Mouse (Mus musculus) forebrain, postnatal 0 days (tissue): ENCODE data around the gene Pde8b. TPM values are rescaled to one million over a fixed set of nuclear protein-coding genes. Genes with fewer than 3 reads are reported as not detected.
A peak's percentile ranks its signal among the peaks of the same experiment; 100 is the strongest.

ENCODE experiments used
- ATAC-seq: fragments of 200-750 bp; cut with Nextera tagmentation; 2 replicates; pipeline ENCODE4 v1.8.0; 2017; ENCODE audit warnings: mild to moderate bottlenecking, moderate library complexity
- DNase-seq: peaks from one replicate; pipeline ENCODE4 v3.0.0-alpha.2; 2015
- H3K27ac ChIP-seq: fragments of 300-500 bp; sonication (generic); 2 replicates; pipeline ENCODE4 v1.5.1; 2014; ENCODE audit warnings: low read depth, mild to moderate bottlenecking, antibody characterized with exemption, low read length, moderate library complexity, mixed read lengths
- H3K27me3 ChIP-seq: fragments of 300-500 bp; sonication (generic); 2 replicates; pipeline ENCODE4 v1.6.1; 2014; ENCODE audit warnings: mild to moderate bottlenecking, low read length, mixed read lengths; ENCODE audit not compliant: insufficient read depth
- H3K36me3 ChIP-seq: fragments of 300-500 bp; sonication (generic); 2 replicates; pipeline ENCODE4 v1.6.1; 2014; ENCODE audit warnings: mild to moderate bottlenecking, moderate library complexity; ENCODE audit not compliant: insufficient read depth
- H3K4me1 ChIP-seq: fragments of 300-500 bp; sonication (generic); 2 replicates; pipeline ENCODE4 v1.6.1; 2014; ENCODE audit warnings: antibody characterized with exemption; ENCODE audit not compliant: insufficient read depth
- H3K4me2 ChIP-seq: fragments of 300-500 bp; sonication (generic); 2 replicates; pipeline ENCODE4 v1.6.1; 2014; ENCODE audit warnings: low read depth, mild to moderate bottlenecking, moderate library complexity
- H3K4me3 ChIP-seq: fragments of 300-500 bp; sonication (generic); 2 replicates; pipeline ENCODE4 v1.5.1; 2014; ENCODE audit warnings: low read depth, low read length, mixed read lengths
- H3K9ac ChIP-seq: fragments of 300-500 bp; sonication (generic); 2 replicates; pipeline ENCODE4 v1.6.1; 2014; ENCODE audit warnings: mild to moderate bottlenecking
- H3K9me3 ChIP-seq: fragments of 300-500 bp; sonication (generic); 2 replicates; pipeline ENCODE4 v1.6.1; 2016; ENCODE audit warnings: low read length
- CTCF ChIP-seq: sonication (generic); IDR thresholded peaks from 2 replicates; pipeline ENCODE4 v1.5.1; 2016; ENCODE audit warnings: antibody characterized with exemption, control low read depth, low read depth
- WGBS: fragments of 180-500 bp; shearing (Covaris S2); extraction: QIAGEN DNeasy Blood & Tissue Kit; methylation state at CpG from one replicate; pipeline ENCODE4 v1.1.7; 2014; 5-methylcytosine and 5-hydroxymethylcytosine counted together
- polyA plus RNA-seq: library from polyadenylated mRNA; unstranded; fragments of >200 nt; fragmentation: Nextera tagmentation; extraction: Ambion mirVana; gene quantifications from 2 replicates; pipeline ENCODE4 v1.2.1, GENCODE M21; 2015
- total RNA-seq: library from RNA; depleted of rRNA; stranded (reverse); fragments of >200 nt; gene quantifications from 2 replicates; pipeline ENCODE4 v1.2.3, GENCODE M21; 2014

Gene Pde8b
- total and polyA plus RNA-seq, 2 experiments from 2014 or later: 6.5 to 21.1 TPM

GRCm38 (mm10) chr13:95040140-95040738 is 209.9 kb downstream of the Pde8b start:
- H3K36me3 ChIP-seq: no peaks in the 10 kb centered on the region
- H3K4me3 ChIP-seq: no peak overlapping the region
- WGBS: 71% methylated on average over 9 of the region's 9 CpGs
- TF ChIP-seq CTCF: no peak
- no peak overlapping the region for H3K9ac ChIP-seq
- no peak overlapping the region for H3K27ac ChIP-seq
- no peaks in the 10 kb centered on the region for H3K9me3 ChIP-seq
- DNase-seq: no peak
- no peak for ATAC-seq
- no peaks in the 10 kb centered on the region for H3K27me3 ChIP-seq
- H3K4me2 ChIP-seq: no peak overlapping the region
- no peaks in the 10 kb centered on the region for H3K4me1 ChIP-seq

GRCm38 (mm10) chr13:95038200-95038599 is 211.9 kb downstream of the Pde8b start:
- no peak overlapping the region for H3K4me3 ChIP-seq
- no peaks in the 10 kb centered on the region for H3K4me1 ChIP-seq
- no peak overlapping the region for H3K9ac ChIP-seq
- no peak overlapping the region for H3K4me2 ChIP-seq
- no peaks in the 10 kb centered on the region for H3K27me3 ChIP-seq
- DNase-seq (no peak), ATAC-seq (no peak)
- no peak for TF ChIP-seq CTCF
- no peaks in the 10 kb centered on the region for H3K36me3 ChIP-seq
- no peak overlapping the region for H3K27ac ChIP-seq
- no peaks in the 10 kb centered on the region for H3K9me3 ChIP-seq
- 89% methylated on average over 4 of the region's 4 CpGs for WGBS

- peak; percentile 45; the same call in 1 of the 2 replicates for ATAC-seq
- no peak for TF ChIP-seq CTCF
- H3K9me3 ChIP-seq: no peaks in the 10 kb centered on the region
- no peaks in the 10 kb centered on the region for H3K27me3 ChIP-seq
- 72% methylated on average over 2 of the region's 2 CpGs for WGBS
- no peak overlapping the region for H3K27ac ChIP-seq
- H3K9ac ChIP-seq: no peak overlapping the region
- no peaks in the 10 kb centered on the region; the same call in 1 of the 2 replicates for H3K36me3 ChIP-seq
- no peak for DNase-seq
- H3K4me1 ChIP-seq: no peaks in the 10 kb centered on the region
- no peak overlapping the region for H3K4me2 ChIP-seq
- no peak overlapping the region for H3K4me3 ChIP-seq
Measured at GRCm38 (mm10) chr13:95034715-95035114, 215.4 kb downstream of the Pde8b start.

GRCm38 (mm10) chr13:95034094-95034493 is 216.0 kb downstream of the Pde8b start:
- Histone ChIP-seq H3K27ac (no peak overlapping the region), H3K9ac (no peak overlapping the region), H3K4me2 (no peak overlapping the region), H3K9me3 (no peaks in the 10 kb centered on the region), H3K4me3 (no peak overlapping the region), H3K36me3 (no peaks in the 10 kb centered on the region; the same call in 1 of the 2 replicates), H3K4me1 (no peaks in the 10 kb centered on the region), H3K27me3 (no peaks in the 10 kb centered on the region)
- TF ChIP-seq CTCF: no peak
- no peak for DNase-seq
- ATAC-seq: no peak
- 86% methylated on average over 9 of the region's 9 CpGs for WGBS

- DNase-seq (no peak), ATAC-seq (no peak)
- H3K27me3 ChIP-seq: no peaks in the 10 kb centered on the region
- H3K9me3 ChIP-seq: no peaks in the 10 kb centered on the region
- no peak overlapping the region for H3K4me2 ChIP-seq
- no peak overlapping the region for H3K9ac ChIP-seq
- H3K4me1 ChIP-seq: no peaks in the 10 kb centered on the region
- no peak overlapping the region for H3K4me3 ChIP-seq
- TF ChIP-seq CTCF: no peak
- no peaks in the 10 kb centered on the region; the same call in 1 of the 2 replicates for H3K36me3 ChIP-seq
- no peak overlapping the region for H3K27ac ChIP-seq
- 79% methylated on average over 6 of the region's 6 CpGs for WGBS
Measured at GRCm38 (mm10) chr13:95032973-95033372, 217.2 kb downstream of the Pde8b start.

GRCm38 (mm10) chr13:95032127-95032831 is 217.9 kb downstream of the Pde8b start:
- H3K4me2 ChIP-seq: no peak overlapping the region
- no peak overlapping the region for H3K27ac ChIP-seq
- DNase-seq (no peak), ATAC-seq (no peak)
- no peak overlapping the region for H3K4me3 ChIP-seq
- H3K27me3 ChIP-seq: no peaks in the 10 kb centered on the region
- H3K36me3 ChIP-seq: peaks cover 2% of the 10 kb centered on the region; the same call in 1 of the 2 replicates
- 52% methylated on average over 17 of the region's 17 CpGs for WGBS
- no peak for TF ChIP-seq CTCF
- no peaks in the 10 kb centered on the region for H3K4me1 ChIP-seq
- no peak overlapping the region for H3K9ac ChIP-seq
- H3K9me3 ChIP-seq: no peaks in the 10 kb centered on the region

DNA sequence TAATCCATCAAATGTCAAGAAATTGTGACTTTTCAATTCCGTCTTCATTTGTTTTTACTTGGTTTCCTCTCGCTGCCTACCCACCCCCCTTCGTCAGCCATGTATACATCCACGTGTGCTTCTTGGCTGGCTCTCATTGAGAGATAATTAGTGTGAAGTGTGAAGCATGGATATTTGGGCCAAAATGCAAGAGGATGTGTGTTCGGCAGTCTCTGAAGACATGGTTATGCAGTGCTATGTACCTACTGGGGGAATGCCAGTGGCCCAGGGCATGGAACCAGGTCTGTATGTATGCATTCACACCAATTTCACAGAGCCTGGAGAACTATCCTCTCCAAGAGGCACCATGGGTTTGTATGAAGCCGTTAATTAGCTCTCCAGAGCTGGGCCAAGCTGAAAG is 219.3 kb downstream of the Pde8b start:
- TF ChIP-seq CTCF: no peak
- H3K9me3 ChIP-seq: no peaks in the 10 kb centered on the region
- DNase-seq (no peak), ATAC-seq (no peak)
- WGBS: 60% methylated on average over 6 of the region's 6 CpGs
- H3K9ac ChIP-seq: no peak overlapping the region
- H3K4me2 ChIP-seq: no peak overlapping the region
- H3K27ac ChIP-seq: no peak overlapping the region
- no peaks in the 10 kb centered on the region for H3K27me3 ChIP-seq
- no peak overlapping the region for H3K4me3 ChIP-seq
- H3K4me1 ChIP-seq: no peaks in the 10 kb centered on the region
- peaks cover 9% of the 10 kb centered on the region; the same call in 1 of the 2 replicates for H3K36me3 ChIP-seq
